Mouse (Mus musculus): ENCODE measurements at regions not wholly inside any gene's neighbourhood (a gene's known extent, or its start where the extent isn't known, plus 50 kb on each side); places are given as distances from the start of the nearest gene placed in this dataset.

- TF ChIP-seq GATA1 (IDR thresholded peaks at IDR 0.05; ENCODE audit: borderline replicate concordance, low read length): no peak
- TF ChIP-seq TAL1 (conservative IDR thresholded peaks at IDR 0.05; ENCODE audit: low read depth, low read length): no peak
- TF ChIP-seq CTCF (IDR thresholded peaks at IDR 0.05; ENCODE audit: low read depth, low read length): no peak
- TF ChIP-seq POLR2AphosphoS5 (IDR thresholded peaks at IDR 0.05; ENCODE audit: insufficient replicate concordance, low read depth, low read length): no peak
- TF ChIP-seq GATA2 (IDR thresholded peaks at IDR 0.05; ENCODE audit: borderline replicate concordance, low read depth, low read length): no peak
- no peak for ATAC-seq (ENCODE audit: extremely low read depth, insufficient number of reproducible peaks, low FRiP score, poor library complexity, severe bottlenecking)
- DNase-seq (ENCODE audit: low spot score): no peak
- H3K27me3 ChIP-seq (ENCODE audit: insufficient read depth, low read length): no peaks in the 10 kb centered on the region
- H3K36me3 ChIP-seq (replicated peaks): no peaks in the 10 kb centered on the region
- H3K4me1 ChIP-seq (ENCODE audit: insufficient read depth, low read depth, low read length): no peaks in the 10 kb centered on the region
- peaks cover 24% of the 10 kb centered on the region for H3K9me3 ChIP-seq (replicated peaks)
- no peak overlapping the region for H3K4me3 ChIP-seq (ENCODE audit: low read depth, low read length)
Measured at GRCm38 (mm10) chr2:118015182-118015581, 96.5 kb upstream of the Thbs1 start.

GRCm38 (mm10) chr2:118025829-118026735 is 85.6 kb upstream of the Thbs1 start:
- Histone ChIP-seq H3K4me3 (ENCODE audit: low read depth, low read length) (no peak overlapping the region), H3K36me3 (replicated peaks) (no peaks in the 10 kb centered on the region), H3K27me3 (ENCODE audit: insufficient read depth, low read length) (no peaks in the 10 kb centered on the region), H3K9me3 (replicated peaks) (peaks cover 18% of the 10 kb centered on the region), H3K4me1 (ENCODE audit: insufficient read depth, low read depth, low read length) (no peaks in the 10 kb centered on the region)
- DNase-seq (ENCODE audit: low spot score) (no peak), ATAC-seq (ENCODE audit: extremely low read depth, insufficient number of reproducible peaks, low FRiP score, poor library complexity, severe bottlenecking) (no peak)
- no peak for TF ChIP-seq TAL1 (conservative IDR thresholded peaks at IDR 0.05; ENCODE audit: low read depth, low read length)
- TF ChIP-seq GATA1 (IDR thresholded peaks at IDR 0.05; ENCODE audit: borderline replicate concordance, low read length): no peak
- TF ChIP-seq CTCF (IDR thresholded peaks at IDR 0.05; ENCODE audit: low read depth, low read length): no peak
- TF ChIP-seq GATA2 (IDR thresholded peaks at IDR 0.05; ENCODE audit: borderline replicate concordance, low read depth, low read length): no peak
- TF ChIP-seq POLR2AphosphoS5 (IDR thresholded peaks at IDR 0.05; ENCODE audit: insufficient replicate concordance, low read depth, low read length): no peak

GRCm38 (mm10) chr2:118028881-118029280 is 82.8 kb upstream of the Thbs1 start:
- H3K36me3 ChIP-seq (replicated peaks): no peaks in the 10 kb centered on the region
- ATAC-seq (ENCODE audit: extremely low read depth, insufficient number of reproducible peaks, low FRiP score, poor library complexity, severe bottlenecking) (no peak), DNase-seq (ENCODE audit: low spot score) (no peak)
- H3K9me3 ChIP-seq (replicated peaks): peaks cover 22% of the 10 kb centered on the region
- no peaks in the 10 kb centered on the region for H3K27me3 ChIP-seq (ENCODE audit: insufficient read depth, low read length)
- H3K4me3 ChIP-seq (ENCODE audit: low read depth, low read length): no peak overlapping the region
- no peaks in the 10 kb centered on the region for H3K4me1 ChIP-seq (ENCODE audit: insufficient read depth, low read depth, low read length)
- TF ChIP-seq POLR2AphosphoS5 (IDR thresholded peaks at IDR 0.05; ENCODE audit: insufficient replicate concordance, low read depth, low read length) (no peak), TAL1 (conservative IDR thresholded peaks at IDR 0.05; ENCODE audit: low read depth, low read length) (no peak), CTCF (IDR thresholded peaks at IDR 0.05; ENCODE audit: low read depth, low read length) (no peak), GATA1 (IDR thresholded peaks at IDR 0.05; ENCODE audit: borderline replicate concordance, low read length) (no peak), GATA2 (IDR thresholded peaks at IDR 0.05; ENCODE audit: borderline replicate concordance, low read depth, low read length) (no peak)

- no peaks in the 10 kb centered on the region for H3K36me3 ChIP-seq (replicated peaks)
- H3K9me3 ChIP-seq (replicated peaks): peaks cover 22% of the 10 kb centered on the region
- H3K4me3 ChIP-seq (ENCODE audit: low read depth, low read length): no peak overlapping the region
- no peak for DNase-seq (ENCODE audit: low spot score)
- no peaks in the 10 kb centered on the region for H3K4me1 ChIP-seq (ENCODE audit: insufficient read depth, low read depth, low read length)
- H3K27me3 ChIP-seq (ENCODE audit: insufficient read depth, low read length): no peaks in the 10 kb centered on the region
- no peak for TF ChIP-seq POLR2AphosphoS5 (IDR thresholded peaks at IDR 0.05; ENCODE audit: insufficient replicate concordance, low read depth, low read length)
- TF ChIP-seq CTCF (IDR thresholded peaks at IDR 0.05; ENCODE audit: low read depth, low read length): no peak
- no peak for TF ChIP-seq GATA2 (IDR thresholded peaks at IDR 0.05; ENCODE audit: borderline replicate concordance, low read depth, low read length)
- TF ChIP-seq TAL1 (conservative IDR thresholded peaks at IDR 0.05; ENCODE audit: low read depth, low read length): no peak
- TF ChIP-seq GATA1 (IDR thresholded peaks at IDR 0.05; ENCODE audit: borderline replicate concordance, low read length): no peak
- ATAC-seq (ENCODE audit: extremely low read depth, insufficient number of reproducible peaks, low FRiP score, poor library complexity, severe bottlenecking): no peak
Measured at GRCm38 (mm10) chr2:118029470-118030108, 82.1 kb upstream of the Thbs1 start.

GRCm38 (mm10) chr2:118031662-118032061 is 80.0 kb upstream of the Thbs1 start:
- no peak overlapping the region for H3K4me3 ChIP-seq (ENCODE audit: low read depth, low read length)
- no peaks in the 10 kb centered on the region for H3K36me3 ChIP-seq (replicated peaks)
- TF ChIP-seq TAL1 (conservative IDR thresholded peaks at IDR 0.05; ENCODE audit: low read depth, low read length) (no peak), CTCF (IDR thresholded peaks at IDR 0.05; ENCODE audit: low read depth, low read length) (no peak), GATA1 (IDR thresholded peaks at IDR 0.05; ENCODE audit: borderline replicate concordance, low read length) (no peak), POLR2AphosphoS5 (IDR thresholded peaks at IDR 0.05; ENCODE audit: insufficient replicate concordance, low read depth, low read length) (no peak), GATA2 (IDR thresholded peaks at IDR 0.05; ENCODE audit: borderline replicate concordance, low read depth, low read length) (no peak)
- no peaks in the 10 kb centered on the region for H3K4me1 ChIP-seq (ENCODE audit: insufficient read depth, low read depth, low read length)
- DNase-seq (ENCODE audit: low spot score) (no peak), ATAC-seq (ENCODE audit: extremely low read depth, insufficient number of reproducible peaks, low FRiP score, poor library complexity, severe bottlenecking) (no peak)
- no peaks in the 10 kb centered on the region for H3K27me3 ChIP-seq (ENCODE audit: insufficient read depth, low read length)
- peaks cover 25% of the 10 kb centered on the region for H3K9me3 ChIP-seq (replicated peaks)

GRCm38 (mm10) chr2:118033377-118033776 is 78.3 kb upstream of the Thbs1 start:
- no peak for DNase-seq (ENCODE audit: low spot score)
- no peaks in the 10 kb centered on the region for H3K27me3 ChIP-seq (ENCODE audit: insufficient read depth, low read length)
- ATAC-seq (ENCODE audit: extremely low read depth, insufficient number of reproducible peaks, low FRiP score, poor library complexity, severe bottlenecking): no peak
- H3K36me3 ChIP-seq (replicated peaks): no peaks in the 10 kb centered on the region
- peaks cover 20% of the 10 kb centered on the region for H3K9me3 ChIP-seq (replicated peaks)
- TF ChIP-seq GATA1 (IDR thresholded peaks at IDR 0.05; ENCODE audit: borderline replicate concordance, low read length) (no peak), GATA2 (IDR thresholded peaks at IDR 0.05; ENCODE audit: borderline replicate concordance, low read depth, low read length) (no peak), CTCF (IDR thresholded peaks at IDR 0.05; ENCODE audit: low read depth, low read length) (no peak)
- H3K4me3 ChIP-seq (ENCODE audit: low read depth, low read length): no peak overlapping the region
- no peaks in the 10 kb centered on the region for H3K4me1 ChIP-seq (ENCODE audit: insufficient read depth, low read depth, low read length)

Data from G1E (cell line).